Mouse (Mus musculus): ENCODE results near the gene Btbd9.

DNA sequence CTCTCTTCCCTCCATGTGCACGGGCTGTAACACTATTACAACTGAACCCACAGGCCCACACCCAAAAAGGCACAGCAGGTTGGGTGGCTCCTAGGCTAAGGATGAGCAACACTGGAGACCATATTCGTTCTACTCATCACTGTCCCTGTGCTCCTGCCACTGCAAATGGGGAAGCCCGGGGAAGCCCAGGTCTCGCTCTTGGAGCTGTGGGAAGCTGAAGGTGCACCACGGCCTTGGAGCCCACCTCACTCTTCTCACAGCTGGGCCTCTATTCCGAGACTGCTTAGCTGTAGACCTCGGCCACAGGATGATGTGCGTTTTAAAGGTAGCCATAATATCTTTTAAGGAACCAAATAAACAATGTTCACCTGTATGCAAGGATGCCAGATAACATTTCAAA is 60.9 kb downstream of the Btbd9 start:
- TF ChIP-seq POLR2A (IDR thresholded peaks at IDR 0.05; ENCODE audit: insufficient read depth, low read length) (no peak), CTCF (IDR thresholded peaks at IDR 0.05; ENCODE audit: low read depth, low read length) (no peak), EP300 (IDR thresholded peaks at IDR 0.05; ENCODE audit: insufficient read depth, low read depth, low read length) (no peak)
